9 mouse cellular contexts compared by ENCODE assay signal in the genomic region with DNA sequence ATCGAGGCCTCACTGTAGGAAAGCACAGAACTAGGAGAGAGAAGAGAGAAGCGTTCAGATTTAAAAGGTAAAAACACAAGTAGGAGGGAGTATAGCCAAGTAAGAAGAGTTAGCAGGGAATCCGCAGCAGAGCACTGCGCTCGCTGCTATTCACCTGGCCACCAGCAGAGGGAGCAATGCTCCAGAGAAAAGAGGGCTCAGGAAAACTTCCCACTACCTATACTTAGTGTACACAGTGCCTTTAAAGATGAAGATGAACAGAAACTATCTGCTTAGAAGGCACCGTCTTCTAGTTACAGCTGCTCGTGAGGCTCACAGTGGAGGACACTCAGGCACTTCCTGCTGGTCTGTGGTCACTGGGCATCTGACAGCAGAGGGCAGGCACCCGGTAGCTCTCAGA. TPM values are rescaled to one million over a fixed set of nuclear protein-coding genes. Genes with fewer than 3 reads are reported as not detected.
DNase-seq lines count a peak whose midpoint lies in the region; ATAC-seq and TF ChIP-seq lines count a peak whose summit lies in the region.
"Had no signal": no experiment of that assay in that cellular context is flagged by ENCODE, and none has a peak within 500 bp of the region (broad histone marks: within the 10 kb centered on the region; RNA-seq: fewer than 3 reads in every experiment).

No protein-coding gene starts in this region.

- no peak overlapping the region for H3K9ac ChIP-seq in ES-Bruce4 (ENCODE audit: low read depth, poor library complexity, severe bottlenecking)
- no peak overlapping the region for H3K9ac ChIP-seq in heart, embryonic 16.5 days (ENCODE audit: low read length)
- H3K9ac ChIP-seq: liver, embryonic 15.5 days had no signal

- peak; percentile 92 for TF ChIP-seq CTCF in ES-Bruce4 (IDR thresholded peaks at IDR 0.05; ENCODE audit: low read depth, low read length)

- no peaks in the 10 kb centered on the region for H3K9me3 ChIP-seq in ES-Bruce4 (replicated peaks; ENCODE audit: control insufficient read depth, insufficient read depth, low read length, poor library complexity, severe bottlenecking)
- H3K9me3 ChIP-seq in embryonic facial prominence, embryonic 10.5 days, result no peaks in the 10 kb centered on the region
- H3K9me3 ChIP-seq in heart, embryonic 16.5 days (replicated peaks; ENCODE audit: control insufficient read depth, low read length), result no peaks in the 10 kb centered on the region
- H3K9me3 ChIP-seq: liver, embryonic 15.5 days had no signal

- H3K4me1 ChIP-seq in ES-Bruce4 (ENCODE audit: control insufficient read depth, insufficient read depth, low read length), result no peaks in the 10 kb centered on the region
- H3K4me1 ChIP-seq in embryonic facial prominence, embryonic 10.5 days, result peaks cover 2% of the 10 kb centered on the region; the same call in 1 of the 2 replicates
- H3K4me1 ChIP-seq in heart, embryonic 16.5 days (ENCODE audit: control insufficient read depth, insufficient read depth, low read length), result peaks cover 17% of the 10 kb centered on the region
- H3K4me1 ChIP-seq: liver, embryonic 15.5 days had no signal

- peak; percentile 75 to 81 for DNase-seq in adrenal gland, postnatal 36 days
- peak; percentile 76 for DNase-seq in embryonic facial prominence, embryonic 10.5 days (ENCODE audit: low spot score)
- DNase-seq in layer of hippocampus, adult 18-20 months (ENCODE audit: low spot score in 2 of 2), result peak; percentile 58 to 80
- peak; percentile 78 for DNase-seq in lung, postnatal 10 days
- peak; percentile 57 for DNase-seq in retina, postnatal 7 days (ENCODE audit: low read depth, low spot score)
- DNase-seq in urinary bladder, postnatal 14 days (ENCODE audit: low spot score), result peak; percentile 74

- no peaks in the 10 kb centered on the region for H3K27me3 ChIP-seq in ES-Bruce4 (ENCODE audit: control insufficient read depth, insufficient read depth, low read length, poor library complexity, severe bottlenecking)
- H3K27me3 ChIP-seq in embryonic facial prominence, embryonic 10.5 days (replicated peaks; ENCODE audit: low read depth, poor library complexity, severe bottlenecking), result no peaks in the 10 kb centered on the region
- H3K27me3 ChIP-seq in heart, embryonic 16.5 days (ENCODE audit: control insufficient read depth, insufficient read depth, low read length), result no peaks in the 10 kb centered on the region
- H3K27me3 ChIP-seq: liver, embryonic 15.5 days had no signal

- H3K27ac ChIP-seq in ES-Bruce4 (ENCODE audit: insufficient read depth, low read length), result no peak overlapping the region
- H3K27ac ChIP-seq in embryonic facial prominence, embryonic 10.5 days (replicated peaks), result no peak overlapping the region
- H3K27ac ChIP-seq in heart, embryonic 16.5 days (ENCODE audit: low read length), result peak overlapping the region; percentile 47; the same call in 1 of the 2 replicates
- H3K27ac ChIP-seq: liver, embryonic 15.5 days had no signal

- H3K4me2 ChIP-seq in heart, embryonic 16.5 days (ENCODE audit: low read depth, low read length), result no peak overlapping the region
- H3K4me2 ChIP-seq: liver, embryonic 15.5 days had no signal

- no peak overlapping the region for H3K4me3 ChIP-seq in ES-Bruce4 (ENCODE audit: low read depth, low read length)
- no peak overlapping the region for H3K4me3 ChIP-seq in embryonic facial prominence, embryonic 10.5 days
- no peak overlapping the region for H3K4me3 ChIP-seq in heart, embryonic 16.5 days (ENCODE audit: low read length)
- H3K4me3 ChIP-seq: liver, embryonic 15.5 days had no signal

- 35% methylated on average over 8 of the region's 8 CpGs for WGBS in embryonic facial prominence, embryonic 10.5 days
- WGBS in heart, embryonic 16.5 days, result 16% methylated on average over 8 of the region's 8 CpGs

- 0 out of 2 replicates have a peak, but pooled peaks have one; percentile 15 for ATAC-seq in heart, embryonic 16.5 days (replicated peaks; ENCODE audit: extremely low read depth, insufficient read depth, low FRiP score)

- H3K36me3 ChIP-seq in ES-Bruce4 (ENCODE audit: control insufficient read depth, insufficient read depth, low read length, poor library complexity, severe bottlenecking), result peaks cover 34% of the 10 kb centered on the region
- H3K36me3 ChIP-seq in embryonic facial prominence, embryonic 10.5 days (replicated peaks), result peaks cover 60% of the 10 kb centered on the region
- peaks cover 61% of the 10 kb centered on the region for H3K36me3 ChIP-seq in heart, embryonic 16.5 days (ENCODE audit: control insufficient read depth, insufficient read depth)

- TF ChIP-seq POLR2A in ES-Bruce4 (IDR thresholded peaks at IDR 0.05; ENCODE audit: insufficient read depth, low read length), result no peak

- no peak for TF ChIP-seq EP300 in ES-Bruce4 (IDR thresholded peaks at IDR 0.05; ENCODE audit: insufficient read depth, low read depth, low read length)

RNA-seq across cellular contexts. Expression of gene Crtc3, which starts 41.0 kb away (rescaled TPM):
- 8.0 and 11.0 TPM in 2 replicates for polyA plus RNA-seq in ES-Bruce4 (2011; ENCODE audit: insufficient read depth, insufficient read length, low read depth, missing spikeins)
- total RNA-seq in adrenal gland, postnatal 36 days (2021), result 10 to 100 TPM; 25.0 to 31.2 TPM
- polyA plus RNA-seq in embryonic facial prominence, embryonic 10.5 days (2016; fragmentation: Nextera tagmentation; extraction: Ambion mirVana), result 9.0 and 11.2 TPM in 2 replicates
- polyA plus RNA-seq in heart, embryonic 16.5 days (2015; fragmentation: Nextera tagmentation; extraction: Ambion mirVana), result 17.8 and 19.9 TPM in 2 replicates
- total RNA-seq in layer of hippocampus, adult 18-20 months (2021), result 10 to 100 TPM; 20.2 to 20.8 TPM
